Mouse (Mus musculus) thymus, postnatal 10 days (tissue): ENCODE measurements around the gene Ddb1.
"Not testable (repeated sequence)": the region's sequence is repeated elsewhere in the genome, so short reads cannot be mapped to it uniquely, and the experiment has no call there.

Experiments
- DNase-seq, 2 experiments: peaks; one replicate each; pipeline ENCODE4 v3.0.0; 2021; ENCODE audit warnings: low spot score in 2 of 2

Ddb1 gene

GRCm38 (mm10) chr19:10605293-10605900 is at the start of gene Ddb1, which contains the start of gene Tkfc:
TSS of gene Ddb1 (plus strand) at chr19:10605327.
TSS of gene Tkfc (minus strand) at chr19:10605654.
- DNase-seq, result peak; percentile 99

GRCm38 (mm10) chr19:10555624-10556510 is 49.3 kb upstream of the Ddb1 start, which contains the start of gene Tmem216:
TSS of gene Tmem216 (minus strand) at chr19:10556238.
- peak; percentile 75 to 85 for DNase-seq

- no peak for DNase-seq
These were observed 48.1 kb upstream of the Ddb1 start for GRCm38 (mm10) chr19:10557001-10557400.

GRCm38 (mm10) chr19:10557430-10557829 is 47.7 kb upstream of the Ddb1 start:
- DNase-seq, result no peak

GRCm38 (mm10) chr19:10557837-10558375 is 47.2 kb upstream of the Ddb1 start:
- not testable (repeated sequence) for DNase-seq

- no peak for DNase-seq
These were observed 45.0 kb upstream of the Ddb1 start for GRCm38 (mm10) chr19:10560108-10560507.

GRCm38 (mm10) chr19:10561558-10562314 is 43.4 kb upstream of the Ddb1 start:
- no peak for DNase-seq

GRCm38 (mm10) chr19:10562351-10562750 is 42.8 kb upstream of the Ddb1 start:
- DNase-seq, result no peak

- no peak for DNase-seq
These were observed 40.8 kb upstream of the Ddb1 start for GRCm38 (mm10) chr19:10564278-10564677.

GRCm38 (mm10) chr19:10565217-10565616 is 39.9 kb upstream of the Ddb1 start:
- DNase-seq, result no peak

GRCm38 (mm10) chr19:10569627-10570026 is 35.5 kb upstream of the Ddb1 start:
- DNase-seq, result no peak

GRCm38 (mm10) chr19:10576690-10577561 is 28.2 kb upstream of the Ddb1 start, which contains the start of the genes Cyb561a3 and Tmem138:
TSS of gene Cyb561a3 (plus strand) at chr19:10577172.
TSS of gene Tmem138 (minus strand) at chr19:10577362.
- peak; percentile 88 to 92 for DNase-seq

GRCm38 (mm10) chr19:10580102-10580501 is 25.0 kb upstream of the Ddb1 start:
- no peak for DNase-seq

- DNase-seq, result no peak
These were observed 24.4 kb upstream of the Ddb1 start for GRCm38 (mm10) chr19:10580761-10581160.

GRCm38 (mm10) chr19:10581984-10582383 is 23.1 kb upstream of the Ddb1 start:
- DNase-seq, result no peak

GRCm38 (mm10) chr19:10583550-10584146 is 21.5 kb upstream of the Ddb1 start:
- DNase-seq, result no peak

GRCm38 (mm10) chr19:10585112-10585511 is 20.0 kb upstream of the Ddb1 start:
- no peak for DNase-seq

GRCm38 (mm10) chr19:10587231-10587630 is 17.9 kb upstream of the Ddb1 start:
- no peak for DNase-seq

GRCm38 (mm10) chr19:10589127-10589857 is 15.8 kb upstream of the Ddb1 start:
- DNase-seq, result no peak

- DNase-seq, result no peak
These were observed 14.8 kb upstream of the Ddb1 start for GRCm38 (mm10) chr19:10590301-10590700.
